ENCODE assay signal across 14 mouse cellular contexts in genomic region chr8:24228148-24228547, GRCm38 (mm10).
DNase-seq lines count a peak whose midpoint lies in the region; ATAC-seq and TF ChIP-seq lines count a peak whose summit lies in the region.
"Had no signal": no experiment of that assay in that cellular context is flagged by ENCODE, and none has a peak within 500 bp of the region (broad histone marks: within the 10 kb centered on the region; RNA-seq: fewer than 3 reads in every experiment).

No protein-coding gene starts in this region.

- no peak overlapping the region for H3K9ac ChIP-seq in forebrain, postnatal 0 days
- H3K9ac ChIP-seq in forebrain, embryonic 11.5 days (ENCODE audit: low read length), result no peak overlapping the region
- H3K9ac ChIP-seq in midbrain, postnatal 0 days (replicated peaks; ENCODE audit: low read length, poor library complexity, severe bottlenecking), result no peak overlapping the region
- no peak overlapping the region for H3K9ac ChIP-seq in midbrain, embryonic 13.5 days (replicated peaks)
- H3K9ac ChIP-seq: intestine, embryonic 15.5 days; liver, postnatal 0 days; neural tube, embryonic 15.5 days had no signal

- H3K27me3 ChIP-seq in forebrain, postnatal 0 days (ENCODE audit: insufficient read depth, low read length), result no peaks in the 10 kb centered on the region
- no peaks in the 10 kb centered on the region for H3K27me3 ChIP-seq in forebrain, embryonic 11.5 days (ENCODE audit: control insufficient read depth, insufficient read depth, low read length)
- no peaks in the 10 kb centered on the region for H3K27me3 ChIP-seq in midbrain, postnatal 0 days (ENCODE audit: insufficient read depth, low read length)
- no peaks in the 10 kb centered on the region for H3K27me3 ChIP-seq in midbrain, embryonic 13.5 days
- H3K27me3 ChIP-seq: intestine, embryonic 15.5 days; neural tube, embryonic 15.5 days had no signal

- no peak overlapping the region for H3K27ac ChIP-seq in forebrain, postnatal 0 days (ENCODE audit: low read depth, low read length)
- no peak overlapping the region for H3K27ac ChIP-seq in forebrain, embryonic 11.5 days (ENCODE audit: low read depth, low read length)
- H3K27ac ChIP-seq in midbrain, postnatal 0 days (ENCODE audit: low read depth, low read length), result no peak overlapping the region
- H3K27ac ChIP-seq in midbrain, embryonic 13.5 days, result no peak overlapping the region
- H3K27ac ChIP-seq: intestine, embryonic 15.5 days; limb, embryonic 10.5 days; neural tube, embryonic 15.5 days had no signal

- H3K4me1 ChIP-seq in forebrain, postnatal 0 days (ENCODE audit: insufficient read depth), result no peaks in the 10 kb centered on the region
- H3K4me1 ChIP-seq in forebrain, embryonic 11.5 days (replicated peaks; ENCODE audit: control insufficient read depth, insufficient read depth, low read length), result no peaks in the 10 kb centered on the region
- H3K4me1 ChIP-seq in midbrain, postnatal 0 days (ENCODE audit: insufficient read depth, low read length), result no peaks in the 10 kb centered on the region
- no peaks in the 10 kb centered on the region for H3K4me1 ChIP-seq in midbrain, embryonic 13.5 days (replicated peaks)
- H3K4me1 ChIP-seq: intestine, embryonic 15.5 days; limb, embryonic 10.5 days; neural tube, embryonic 15.5 days had no signal

- no peaks in the 10 kb centered on the region for H3K36me3 ChIP-seq in forebrain, postnatal 0 days (ENCODE audit: insufficient read depth)
- no peaks in the 10 kb centered on the region for H3K36me3 ChIP-seq in forebrain, embryonic 11.5 days (ENCODE audit: control insufficient read depth, insufficient read depth, low read length)
- no peaks in the 10 kb centered on the region for H3K36me3 ChIP-seq in midbrain, postnatal 0 days (ENCODE audit: insufficient read depth, low read length)
- H3K36me3 ChIP-seq in midbrain, embryonic 13.5 days, result no peaks in the 10 kb centered on the region
- H3K36me3 ChIP-seq: intestine, embryonic 15.5 days; limb, embryonic 10.5 days; neural tube, embryonic 15.5 days had no signal

- H3K9me3 ChIP-seq in forebrain, postnatal 0 days (ENCODE audit: low read length), result no peaks in the 10 kb centered on the region
- H3K9me3 ChIP-seq in forebrain, embryonic 11.5 days (ENCODE audit: control insufficient read depth, low read length), result no peaks in the 10 kb centered on the region
- H3K9me3 ChIP-seq in midbrain, postnatal 0 days (ENCODE audit: low read length), result no peaks in the 10 kb centered on the region
- no peaks in the 10 kb centered on the region for H3K9me3 ChIP-seq in midbrain, embryonic 13.5 days
- H3K9me3 ChIP-seq: intestine, embryonic 15.5 days; limb, embryonic 10.5 days; neural tube, embryonic 15.5 days had no signal

- peak; percentile 53; the same call in 1 of the 2 replicates for ATAC-seq in forebrain, postnatal 0 days
- no peak for ATAC-seq in forebrain, embryonic 11.5 days (replicated peaks; ENCODE audit: low FRiP score)
- peak; percentile 38; the same call in 1 of the 2 replicates for ATAC-seq in midbrain, postnatal 0 days (ENCODE audit: low FRiP score)
- ATAC-seq in midbrain, embryonic 13.5 days, result no peak
- no peak for ATAC-seq in megakaryocyte progenitor cell, adult 5-6 weeks (replicated peaks; ENCODE audit: poor library complexity)
- ATAC-seq: intestine, embryonic 15.5 days; liver, postnatal 0 days had no signal

- intact Hi-C loops in left cerebral cortex, postnatal 10 days (cut with DNase I), result no loop called here

- no peak overlapping the region for H3K4me2 ChIP-seq in forebrain, postnatal 0 days (ENCODE audit: low read depth)
- H3K4me2 ChIP-seq in forebrain, embryonic 11.5 days (ENCODE audit: low read depth, low read length, severe bottlenecking), result no peak overlapping the region
- no peak overlapping the region for H3K4me2 ChIP-seq in midbrain, postnatal 0 days (ENCODE audit: low read depth, low read length, poor library complexity, severe bottlenecking)
- no peak overlapping the region for H3K4me2 ChIP-seq in midbrain, embryonic 13.5 days (replicated peaks)
- H3K4me2 ChIP-seq: intestine, embryonic 15.5 days; neural tube, embryonic 15.5 days had no signal

- DNase-seq in forebrain, postnatal 0 days, result no peak
- no peak for DNase-seq in forebrain, embryonic 11.5 days (ENCODE audit: low spot score)
- DNase-seq in midbrain, postnatal 0 days (ENCODE audit: low spot score), result peak; percentile 54
- peak; percentile 43 to 65 for DNase-seq in left cerebral cortex, postnatal 10 days (ENCODE audit: extremely low spot score in 1 of 2, low spot score in 2 of 2)
- DNase-seq in kidney, postnatal 10 days, result no peak
- DNase-seq in urinary bladder, postnatal 14 days (ENCODE audit: low spot score), result no peak
- DNase-seq: adrenal gland, postnatal 10 days; cerebellum, adult 11-12 months; liver, postnatal 0 days had no signal

- no peak for TF ChIP-seq CTCF in forebrain, postnatal 0 days (IDR thresholded peaks at IDR 0.05; ENCODE audit: low read depth)
- no peak for TF ChIP-seq CTCF in midbrain, postnatal 0 days (IDR thresholded peaks at IDR 0.05)

- WGBS in forebrain, postnatal 0 days, result 41% methylated on average over 1 of the region's 1 CpGs
- WGBS in forebrain, embryonic 11.5 days, result 79% methylated on average over 1 of the region's 1 CpGs
- WGBS in midbrain, postnatal 0 days, result 61% methylated on average over 1 of the region's 1 CpGs
- 75% methylated on average over 1 of the region's 1 CpGs for WGBS in midbrain, embryonic 13.5 days

- H3K4me3 ChIP-seq in forebrain, postnatal 0 days (ENCODE audit: low read depth, low read length), result no peak overlapping the region
- H3K4me3 ChIP-seq in forebrain, embryonic 11.5 days (ENCODE audit: low read depth, low read length), result no peak overlapping the region
- H3K4me3 ChIP-seq in midbrain, postnatal 0 days (ENCODE audit: low read depth, low read length), result no peak overlapping the region
- H3K4me3 ChIP-seq in midbrain, embryonic 13.5 days (replicated peaks), result no peak overlapping the region
- H3K4me3 ChIP-seq: intestine, embryonic 15.5 days; limb, embryonic 10.5 days; neural tube, embryonic 15.5 days had no signal

Comparison
In these comparisons a context has a peak if more than half of its experiments do, and no peak if none do; other contexts are left out.
1. ATAC-seq: peak in forebrain, postnatal 0 days (single experiment) and midbrain, postnatal 0 days (single experiment); none in forebrain, embryonic 11.5 days (single experiment), midbrain, embryonic 13.5 days (single experiment) and megakaryocyte progenitor cell, adult 5-6 weeks (single experiment).
2. DNase-seq: peak in midbrain, postnatal 0 days (single experiment) and left cerebral cortex, postnatal 10 days (2 of 2); none in forebrain, postnatal 0 days (single experiment), forebrain, embryonic 11.5 days (single experiment), kidney, postnatal 10 days (single experiment) and urinary bladder, postnatal 14 days (single experiment).